Mouse (Mus musculus) forebrain, embryonic 14.5 days (tissue): ENCODE measurements around the gene Slpi. TPM values are rescaled to one million over a fixed set of nuclear protein-coding genes. Genes with fewer than 3 reads are reported as not detected.
A peak's percentile ranks its signal among the peaks of the same experiment; 100 is the strongest.

Experiments used
- ATAC-seq: fragments of 200-750 bp; cut with Nextera tagmentation; 2 replicates; pipeline ENCODE4 v1.8.0; 2017; ENCODE audit warnings: mild to moderate bottlenecking, moderate library complexity
- DNase-seq: peaks from one replicate; pipeline ENCODE4 v3.0.0-alpha.2; 2015; ENCODE audit warnings: low spot score
- H3K27ac ChIP-seq: fragments of 300-500 bp; sonication (generic); 2 replicates; pipeline ENCODE4 v1.5.1; 2014; ENCODE audit warnings: low read depth, mild to moderate bottlenecking, control low read depth, low read length, moderate library complexity
- H3K27me3 ChIP-seq: fragments of 300-500 bp; sonication (generic); replicated peaks from 2 replicates; pipeline ENCODE4 v1.6.1; 2014; ENCODE audit warnings: low read length, control low read depth, mixed read lengths; ENCODE audit not compliant: control insufficient read depth, insufficient read depth
- H3K36me3 ChIP-seq: fragments of 300-500 bp; sonication (generic); 2 replicates; pipeline ENCODE4 v1.6.1; 2014; ENCODE audit warnings: low read length, control low read depth; ENCODE audit not compliant: control insufficient read depth, insufficient read depth
- H3K4me1 ChIP-seq: fragments of 300-500 bp; sonication (generic); 2 replicates; pipeline ENCODE4 v1.6.1; 2014; ENCODE audit warnings: antibody characterized with exemption, low read length, control low read depth; ENCODE audit not compliant: control insufficient read depth, insufficient read depth
- H3K4me2 ChIP-seq: fragments of 300-500 bp; sonication (generic); 2 replicates; pipeline ENCODE4 v1.6.1; 2014; ENCODE audit warnings: mild to moderate bottlenecking, control low read depth, low read length
- H3K4me3 ChIP-seq: fragments of 300-500 bp; sonication (generic); 2 replicates; pipeline ENCODE4 v1.5.1; 2014; ENCODE audit warnings: low read depth, low read length, control low read depth
- H3K9ac ChIP-seq: fragments of 300-500 bp; sonication (generic); 2 replicates; pipeline ENCODE4 v1.6.1; 2014; ENCODE audit warnings: mild to moderate bottlenecking, low read length, control low read depth, moderate library complexity
- H3K9me3 ChIP-seq: fragments of 300-500 bp; sonication (generic); replicated peaks from 2 replicates; pipeline ENCODE4 v1.6.1; 2016; ENCODE audit warnings: low read length, control low read depth, mixed read lengths; ENCODE audit not compliant: control insufficient read depth
- WGBS: fragments of 180-500 bp; shearing (Covaris S2); extraction: QIAGEN DNeasy Blood & Tissue Kit; methylation state at CpG from one replicate; pipeline ENCODE4 v1.1.7; 2014; 5-methylcytosine and 5-hydroxymethylcytosine counted together
- polyA plus RNA-seq: library from polyadenylated mRNA; unstranded; fragments of >200 nt; fragmentation: Nextera tagmentation; extraction: Ambion mirVana; gene quantifications from 2 replicates; pipeline ENCODE4 v1.2.1, GENCODE M21; 2014

Slpi gene
- polyA plus RNA-seq, 1 experiment from 2014 or later, result not detected

DNA sequence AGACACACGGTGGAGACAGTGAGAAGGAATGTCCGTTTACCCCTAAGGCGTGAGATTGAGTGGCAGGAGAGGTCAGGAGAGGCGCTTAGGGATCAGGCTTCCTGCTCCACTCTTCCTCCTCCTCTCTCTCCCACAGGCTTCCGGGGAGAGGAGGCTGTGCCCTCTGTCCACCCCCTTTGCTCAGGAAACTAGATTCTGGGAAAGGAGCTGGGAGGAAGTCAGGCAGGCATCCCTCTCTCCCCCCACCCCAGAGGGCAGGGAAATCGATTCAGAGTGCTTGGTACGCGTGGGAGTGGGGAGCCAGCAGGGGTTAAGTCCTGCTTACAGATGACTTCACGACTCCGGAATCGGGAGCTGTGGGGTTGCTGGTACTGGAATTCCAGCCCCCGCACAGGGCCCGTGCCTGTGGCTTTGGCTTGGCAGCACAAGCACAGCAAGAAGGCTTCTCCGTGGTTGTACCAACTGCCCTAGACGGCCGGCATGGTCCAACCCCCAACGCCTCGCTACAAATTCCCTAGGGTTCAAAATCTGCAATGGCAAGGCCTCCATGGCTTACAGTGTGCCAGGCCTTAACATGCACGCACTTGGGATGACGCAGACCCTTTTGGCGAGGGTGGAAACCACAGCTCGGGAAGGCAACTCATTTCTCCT, 43.8 kb upstream of the Slpi start:
- ATAC-seq (no peak), DNase-seq (no peak)
- H3K9me3 ChIP-seq, result no peaks in the 10 kb centered on the region
- no peak overlapping the region for H3K4me2 ChIP-seq
- H3K27me3 ChIP-seq, result no peaks in the 10 kb centered on the region
- no peak overlapping the region for H3K4me3 ChIP-seq
- no peaks in the 10 kb centered on the region for H3K36me3 ChIP-seq
- 41% methylated on average over 22 of the region's 22 CpGs for WGBS
- H3K9ac ChIP-seq, result no peak overlapping the region
- no peaks in the 10 kb centered on the region for H3K4me1 ChIP-seq
- H3K27ac ChIP-seq, result no peak overlapping the region

DNA sequence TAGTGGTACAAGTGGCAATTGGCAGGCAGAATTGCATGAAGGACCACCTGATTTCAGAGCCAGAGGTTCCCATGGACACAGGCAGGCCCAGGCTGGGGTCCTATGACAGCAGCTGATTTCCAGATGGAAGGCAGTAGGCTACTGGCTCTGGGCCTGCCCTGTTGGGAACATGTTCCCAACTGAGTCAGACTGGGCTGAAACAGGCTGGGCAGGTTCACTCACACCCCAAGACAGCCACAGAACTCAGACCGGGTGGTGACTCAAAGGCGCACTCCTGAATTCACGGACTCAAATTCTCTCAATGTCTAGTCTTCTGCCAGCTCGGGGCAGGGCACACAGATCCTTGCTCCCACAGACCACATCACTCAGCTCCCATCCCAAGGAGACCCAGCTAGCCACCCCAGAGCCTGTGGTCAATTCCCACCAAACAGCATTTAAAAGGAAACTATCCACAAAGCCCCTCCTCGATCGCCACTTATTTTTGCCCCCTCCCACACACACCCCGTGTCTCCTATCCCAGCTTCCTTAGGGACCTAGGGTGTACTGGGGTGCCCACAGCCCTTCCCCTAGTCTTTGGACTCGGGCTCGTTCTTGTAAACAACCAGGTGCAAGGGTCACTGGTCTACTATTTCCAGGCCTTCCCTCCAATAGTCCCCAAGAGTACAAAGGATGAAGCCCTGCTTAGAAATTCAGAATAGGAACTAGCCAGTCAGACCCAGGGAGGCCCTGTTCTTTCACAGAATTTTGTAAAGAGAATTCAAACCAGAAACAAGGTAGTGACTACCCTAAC, 43.0 kb upstream of the Slpi start:
- H3K36me3 ChIP-seq, result no peaks in the 10 kb centered on the region
- H3K27ac ChIP-seq, result no peak overlapping the region
- no peak overlapping the region for H3K9ac ChIP-seq
- ATAC-seq, result no peak
- no peaks in the 10 kb centered on the region for H3K9me3 ChIP-seq
- H3K27me3 ChIP-seq, result no peaks in the 10 kb centered on the region
- WGBS, result 69% methylated on average over 9 of the region's 9 CpGs
- no peak overlapping the region for H3K4me2 ChIP-seq
- H3K4me3 ChIP-seq, result no peak overlapping the region
- no peaks in the 10 kb centered on the region for H3K4me1 ChIP-seq
- DNase-seq, result no peak

DNA sequence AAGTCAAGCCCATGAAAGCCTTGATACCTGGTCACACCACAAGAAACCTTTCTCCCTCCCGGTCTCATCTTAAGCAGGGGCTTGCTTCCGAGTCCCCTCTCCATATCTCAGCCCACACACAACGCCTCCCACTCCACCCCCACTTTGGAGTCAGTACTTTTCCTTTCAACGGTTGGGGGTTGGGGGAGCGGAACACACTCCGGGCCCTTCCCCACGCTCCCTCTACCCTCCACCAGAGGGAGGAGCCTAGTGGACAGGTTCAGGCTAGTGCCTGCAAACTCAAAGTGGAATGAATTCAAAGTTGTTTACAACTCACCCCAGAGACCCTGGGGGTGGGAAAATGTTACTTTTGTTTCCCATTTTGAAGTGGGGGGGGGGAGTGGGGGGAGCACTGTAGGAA, 41.8 kb upstream of the Slpi start:
- Histone ChIP-seq H3K36me3 (no peaks in the 10 kb centered on the region), H3K27ac (no peak overlapping the region), H3K9me3 (no peaks in the 10 kb centered on the region), H3K4me2 (no peak overlapping the region), H3K4me3 (no peak overlapping the region), H3K9ac (no peak overlapping the region), H3K27me3 (no peaks in the 10 kb centered on the region), H3K4me1 (no peaks in the 10 kb centered on the region)
- no peak for ATAC-seq
- DNase-seq, result no peak
- WGBS, result 19% methylated on average over 7 of the region's 7 CpGs

DNA sequence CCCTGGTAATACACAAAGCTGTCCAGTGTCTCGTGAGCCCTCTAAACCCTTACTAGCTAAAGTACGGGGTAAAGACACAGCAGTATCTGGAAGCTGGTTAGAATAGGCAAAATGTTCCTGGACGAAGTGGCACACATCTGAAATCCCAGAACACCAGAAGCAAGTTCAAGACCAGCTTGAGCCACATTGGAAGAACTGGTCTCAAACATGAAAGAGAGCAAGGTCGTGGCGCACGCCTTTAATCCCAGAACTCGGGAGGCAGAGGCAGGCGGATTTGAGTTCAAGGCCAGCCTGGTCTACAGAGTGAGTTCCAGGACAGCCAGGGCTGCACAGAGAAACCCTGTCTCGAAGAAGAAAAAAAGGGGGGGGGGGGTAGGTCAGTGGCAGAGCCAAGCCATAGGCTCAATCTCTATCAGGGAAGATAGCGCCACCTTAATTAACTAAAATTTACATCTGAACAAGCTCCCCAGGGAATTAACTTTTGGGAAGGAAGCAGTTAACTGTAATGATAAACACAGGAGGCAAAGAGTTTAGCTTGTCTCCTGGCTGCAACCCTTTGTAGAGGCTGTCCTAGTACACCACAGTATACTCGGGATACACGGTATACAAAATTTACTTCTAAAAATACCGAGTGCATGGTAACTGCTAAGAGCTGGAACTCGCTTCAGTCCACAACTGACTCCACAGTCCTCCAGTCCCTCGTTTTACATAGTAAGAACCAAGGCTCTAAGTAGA, 41.2 kb upstream of the Slpi start:
- Histone ChIP-seq H3K27me3 (no peaks in the 10 kb centered on the region), H3K9me3 (no peaks in the 10 kb centered on the region), H3K9ac (no peak overlapping the region), H3K4me2 (no peak overlapping the region), H3K36me3 (no peaks in the 10 kb centered on the region), H3K27ac (no peak overlapping the region), H3K4me1 (no peaks in the 10 kb centered on the region), H3K4me3 (no peak overlapping the region)
- 40% methylated on average over 15 of the region's 15 CpGs for whole genome bisulfite sequencing
- DNase-seq, result no peak
- ATAC-seq, result no peak

DNA sequence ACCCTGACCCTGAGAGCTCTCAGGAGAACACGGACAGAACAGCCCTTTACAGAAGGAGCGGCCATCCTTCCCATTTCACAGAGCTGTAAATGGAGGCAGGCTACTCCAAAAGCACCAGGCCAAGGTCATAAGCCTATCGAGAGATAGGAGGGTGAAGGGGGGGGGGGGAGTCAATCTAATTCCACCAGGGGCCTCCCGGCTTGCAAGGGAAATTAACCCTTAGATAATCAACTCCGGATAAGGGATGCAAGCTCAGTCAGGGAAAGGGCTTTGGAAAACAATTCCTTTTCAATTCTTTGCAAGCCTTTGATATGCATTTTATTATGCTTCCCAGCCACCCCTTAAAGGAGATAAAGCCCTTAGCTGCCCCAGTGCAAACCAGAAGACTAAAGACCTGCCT, 39.6 kb upstream of the Slpi start:
- WGBS, result 43% methylated on average over 5 of the region's 5 CpGs
- no peak overlapping the region for H3K4me2 ChIP-seq
- DNase-seq (no peak), ATAC-seq (no peak)
- no peak overlapping the region for H3K27ac ChIP-seq
- H3K9ac ChIP-seq, result no peak overlapping the region
- H3K36me3 ChIP-seq, result no peaks in the 10 kb centered on the region
- no peaks in the 10 kb centered on the region for H3K4me1 ChIP-seq
- no peaks in the 10 kb centered on the region for H3K9me3 ChIP-seq
- H3K4me3 ChIP-seq, result no peak overlapping the region
- no peaks in the 10 kb centered on the region for H3K27me3 ChIP-seq

DNA sequence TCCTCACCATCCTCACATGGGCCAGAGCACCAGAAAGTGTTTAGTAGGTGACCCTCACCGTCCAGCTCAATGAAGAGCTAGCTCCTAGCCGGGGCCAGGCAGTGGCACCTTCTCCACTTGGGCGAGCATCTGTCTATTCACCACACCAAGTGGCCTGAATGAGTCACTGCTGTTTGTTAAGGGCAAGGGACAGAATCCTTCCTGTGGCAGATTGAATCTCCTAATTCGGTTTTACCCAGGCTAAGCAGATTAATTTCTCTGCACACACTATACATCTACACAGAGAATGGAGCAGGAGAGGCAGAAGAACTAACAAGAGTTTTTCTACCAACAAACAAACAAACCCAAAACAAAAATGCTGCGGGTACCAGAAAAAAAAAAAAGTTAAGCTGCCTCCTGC, 38.1 kb upstream of the Slpi start:
- Histone ChIP-seq H3K4me1 (no peaks in the 10 kb centered on the region), H3K4me2 (no peak overlapping the region), H3K27ac (no peak overlapping the region), H3K36me3 (no peaks in the 10 kb centered on the region), H3K4me3 (no peak overlapping the region), H3K27me3 (no peaks in the 10 kb centered on the region), H3K9ac (no peak overlapping the region), H3K9me3 (no peaks in the 10 kb centered on the region)
- WGBS, result 77% methylated on average over 5 of the region's 5 CpGs
- no peak for DNase-seq
- ATAC-seq, result no peak

DNA sequence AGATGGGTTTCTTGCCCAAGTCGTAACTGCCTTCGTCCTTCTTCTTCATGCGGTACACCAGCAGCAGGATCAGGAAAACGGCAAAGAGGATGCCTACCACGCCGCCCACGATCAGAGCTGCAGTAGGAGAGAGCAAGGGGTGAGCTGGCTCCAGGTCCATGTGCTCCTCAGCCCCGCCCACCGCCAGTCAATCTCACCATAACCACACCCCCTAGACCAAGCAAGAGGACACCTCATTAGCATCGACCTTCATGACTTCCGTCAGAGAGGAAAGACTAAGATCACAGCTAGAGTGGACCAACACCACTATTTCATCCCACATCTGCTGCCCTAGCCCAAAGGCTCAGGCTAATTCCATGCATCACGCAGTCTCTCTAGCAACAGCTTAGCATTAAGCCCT, 37.2 kb upstream of the Slpi start:
- Histone ChIP-seq H3K9ac (no peak overlapping the region), H3K4me1 (no peaks in the 10 kb centered on the region), H3K4me2 (no peak overlapping the region), H3K27me3 (no peaks in the 10 kb centered on the region), H3K27ac (no peak overlapping the region), H3K36me3 (no peaks in the 10 kb centered on the region), H3K9me3 (no peaks in the 10 kb centered on the region), H3K4me3 (no peak overlapping the region)
- DNase-seq (no peak), ATAC-seq (no peak)
- WGBS, result 27% methylated on average over 12 of the region's 12 CpGs

DNA sequence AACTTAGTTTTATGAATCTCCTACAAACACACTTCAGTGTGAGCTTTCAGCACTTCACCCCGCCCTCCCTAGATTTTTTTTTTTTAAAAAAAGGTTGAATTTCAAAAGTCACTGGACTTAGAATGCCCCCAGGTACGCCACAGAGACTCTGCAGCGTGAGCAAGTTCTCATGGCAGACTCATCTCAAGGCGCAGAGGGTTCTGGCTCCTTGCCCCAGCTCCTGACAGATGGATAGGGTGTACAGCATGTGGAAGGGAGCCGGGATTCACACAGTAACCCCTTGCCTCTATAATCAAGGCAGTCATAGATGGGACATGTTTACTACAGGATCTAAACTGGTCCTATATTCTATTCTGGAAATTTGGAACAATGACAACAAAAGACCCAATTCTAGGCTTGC, 36.5 kb upstream of the Slpi start:
- H3K4me2 ChIP-seq, result no peak overlapping the region
- H3K4me1 ChIP-seq, result no peaks in the 10 kb centered on the region
- H3K27ac ChIP-seq, result no peak overlapping the region
- WGBS, result 83% methylated on average over 5 of the region's 5 CpGs
- no peaks in the 10 kb centered on the region for H3K36me3 ChIP-seq
- H3K4me3 ChIP-seq, result no peak overlapping the region
- peak; percentile 46 for DNase-seq
- no peaks in the 10 kb centered on the region for H3K9me3 ChIP-seq
- no peak overlapping the region for H3K9ac ChIP-seq
- ATAC-seq, result no peak
- no peaks in the 10 kb centered on the region for H3K27me3 ChIP-seq

DNA sequence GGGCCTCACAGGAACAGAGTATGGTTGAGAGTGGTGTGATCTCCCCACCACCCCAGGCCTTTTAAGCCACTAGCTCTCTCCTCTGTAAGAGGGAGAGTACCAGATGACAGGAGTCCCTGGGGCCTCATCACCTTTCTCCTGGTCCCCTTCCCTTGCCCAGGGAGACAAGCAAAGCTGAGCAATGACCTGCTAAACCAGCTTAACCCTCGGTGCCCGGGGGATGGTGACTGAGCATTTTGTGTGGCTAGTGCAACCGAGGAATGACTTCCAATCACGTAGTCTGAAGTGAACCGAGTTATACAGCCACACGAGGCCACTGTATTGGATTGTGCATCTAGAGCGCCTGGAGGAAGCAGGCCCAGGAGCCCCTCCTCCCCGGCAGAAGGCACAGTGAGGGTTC, 35.5 kb upstream of the Slpi start:
- Histone ChIP-seq H3K36me3 (no peaks in the 10 kb centered on the region), H3K27me3 (no peaks in the 10 kb centered on the region), H3K9ac (no peak overlapping the region), H3K9me3 (no peaks in the 10 kb centered on the region), H3K4me1 (no peaks in the 10 kb centered on the region), H3K4me2 (no peak overlapping the region), H3K27ac (no peak overlapping the region), H3K4me3 (no peak overlapping the region)
- no peak for ATAC-seq
- 96% methylated on average over 8 of the region's 8 CpGs for WGBS
- DNase-seq, result no peak
